Mouse (Mus musculus) kidney, embryonic 14.5 days (tissue): ENCODE measurements around the gene Tmpo. TPM values are rescaled to one million over a fixed set of nuclear protein-coding genes. Genes with fewer than 3 reads are reported as not detected.

Experiments
- ATAC-seq: fragments of 200-750 bp; cut with Nextera tagmentation; 2 replicates; pipeline ENCODE4 v1.8.0; 2017; ENCODE audit warnings: moderate number of reproducible peaks, mild to moderate bottlenecking, moderate TSS enrichment, moderate library complexity; ENCODE audit not compliant: low FRiP score, low TSS enrichment
- H3K27ac ChIP-seq: fragments of 300-500 bp; sonication (generic); 2 replicates; pipeline ENCODE4 v1.5.1; 2014; ENCODE audit warnings: low read depth, mild to moderate bottlenecking, low read length, moderate library complexity, mixed read lengths
- H3K27me3 ChIP-seq: fragments of 300-500 bp; sonication (generic); 2 replicates; pipeline ENCODE4 v1.6.1; 2014; ENCODE audit warnings: mild to moderate bottlenecking, low read length; ENCODE audit not compliant: control insufficient read depth, insufficient read depth
- H3K36me3 ChIP-seq: fragments of 300-500 bp; sonication (generic); 2 replicates; pipeline ENCODE4 v1.6.1; 2014; ENCODE audit warnings: low read length, mixed read lengths; ENCODE audit not compliant: control insufficient read depth, insufficient read depth
- H3K4me1 ChIP-seq: fragments of 300-500 bp; sonication (generic); 2 replicates; pipeline ENCODE4 v1.6.1; 2014; ENCODE audit warnings: low read length, mixed read lengths; ENCODE audit not compliant: control insufficient read depth, insufficient read depth
- H3K4me2 ChIP-seq: fragments of 300-500 bp; sonication (generic); replicated peaks from 2 replicates; pipeline ENCODE4 v1.6.1; 2014; ENCODE audit warnings: low read depth, mild to moderate bottlenecking, low read length
- H3K4me3 ChIP-seq: fragments of 300-500 bp; sonication (generic); 2 replicates; pipeline ENCODE4 v1.5.1; 2014; ENCODE audit warnings: mild to moderate bottlenecking, low read length
- H3K9ac ChIP-seq: fragments of 300-500 bp; sonication (generic); 2 replicates; pipeline ENCODE4 v1.6.1; 2014; ENCODE audit warnings: low read depth, mild to moderate bottlenecking, low read length, moderate library complexity
- H3K9me3 ChIP-seq: fragments of 300-500 bp; sonication (generic); 2 replicates; pipeline ENCODE4 v1.6.1; 2016; ENCODE audit warnings: low read length; ENCODE audit not compliant: control insufficient read depth
- WGBS: fragments of 180-500 bp; shearing (Covaris S2); extraction: QIAGEN DNeasy Blood & Tissue Kit; methylation state at CpG from one replicate; pipeline ENCODE4 v1.1.7; 2014; 5-methylcytosine and 5-hydroxymethylcytosine counted together
- polyA plus RNA-seq: library from polyadenylated mRNA; unstranded; fragments of >200 nt; fragmentation: Nextera tagmentation; extraction: Ambion mirVana; gene quantifications from 2 replicates; pipeline ENCODE4 v1.2.1, GENCODE M21; 2014

Tmpo gene
- polyA plus RNA-seq, 1 experiment from 2014 or later: 328 TPM

DNA sequence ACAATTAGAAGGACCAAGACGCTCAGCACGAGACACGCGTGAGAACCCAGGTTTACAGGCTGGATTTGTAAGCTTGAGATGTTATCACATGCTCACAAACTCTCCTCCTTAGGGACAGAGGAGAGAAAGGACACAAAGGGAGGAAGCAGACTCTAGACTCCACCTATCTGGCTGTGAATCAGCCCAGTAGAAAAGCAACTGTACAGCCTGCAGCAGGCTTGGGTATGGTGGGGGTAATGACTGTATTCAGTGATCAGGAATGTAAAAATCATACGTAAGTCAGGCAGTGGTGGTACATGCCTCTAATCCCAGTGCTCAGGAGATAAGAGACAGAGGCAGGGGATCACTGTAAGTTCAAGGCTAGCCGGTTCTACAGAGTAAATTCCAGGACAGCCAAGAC lies 24.8 kb downstream of the Tmpo start:
- Histone ChIP-seq H3K4me2 (no peak overlapping the region), H3K4me3 (no peak overlapping the region), H3K9ac (no peak overlapping the region), H3K36me3 (peaks cover 96% of the 10 kb centered on the region), H3K27me3 (no peaks in the 10 kb centered on the region), H3K27ac (no peak overlapping the region), H3K4me1 (no peaks in the 10 kb centered on the region), H3K9me3 (no peaks in the 10 kb centered on the region)
- 82% methylated on average over 6 of the region's 6 CpGs for WGBS
- peak; percentile 35; the same call in 1 of the 2 replicates for ATAC-seq

DNA sequence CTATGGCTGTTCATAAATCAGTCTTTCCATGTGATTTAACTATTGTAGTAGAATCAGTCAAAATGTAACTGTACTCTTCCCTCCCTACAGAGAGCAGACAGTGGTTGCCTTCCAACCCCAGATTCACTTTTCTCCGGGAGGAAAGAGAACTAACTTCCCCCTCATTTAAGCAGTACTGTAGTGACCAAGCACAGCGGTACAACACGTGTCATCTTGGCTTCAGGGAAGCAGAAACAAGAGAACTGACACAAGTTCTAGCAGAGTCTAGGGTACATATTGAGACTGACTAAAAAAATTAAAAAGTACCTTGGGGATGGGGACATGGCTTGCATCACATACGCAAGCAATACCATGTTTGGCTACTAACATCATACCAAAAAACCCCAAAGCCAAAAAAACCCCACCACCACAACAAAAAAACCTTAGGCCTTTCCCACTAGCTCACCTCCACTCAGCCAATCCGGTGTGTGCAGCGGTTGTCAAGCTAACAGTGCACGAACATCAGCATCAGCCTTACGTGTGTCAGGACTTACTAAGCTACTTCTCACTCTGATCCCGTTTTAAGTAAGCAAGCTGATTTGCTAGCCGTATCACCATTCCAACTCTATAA lies 27.1 kb downstream of the Tmpo start:
- H3K9ac ChIP-seq: no peak overlapping the region
- H3K27me3 ChIP-seq: no peaks in the 10 kb centered on the region
- H3K36me3 ChIP-seq: peaks cover 97% of the 10 kb centered on the region
- H3K4me1 ChIP-seq: no peaks in the 10 kb centered on the region
- no peaks in the 10 kb centered on the region for H3K9me3 ChIP-seq
- ATAC-seq: no peak
- no peak overlapping the region for H3K27ac ChIP-seq
- no peak overlapping the region for H3K4me3 ChIP-seq
- no peak overlapping the region for H3K4me2 ChIP-seq
- WGBS: 79% methylated on average over 10 of the region's 10 CpGs

DNA sequence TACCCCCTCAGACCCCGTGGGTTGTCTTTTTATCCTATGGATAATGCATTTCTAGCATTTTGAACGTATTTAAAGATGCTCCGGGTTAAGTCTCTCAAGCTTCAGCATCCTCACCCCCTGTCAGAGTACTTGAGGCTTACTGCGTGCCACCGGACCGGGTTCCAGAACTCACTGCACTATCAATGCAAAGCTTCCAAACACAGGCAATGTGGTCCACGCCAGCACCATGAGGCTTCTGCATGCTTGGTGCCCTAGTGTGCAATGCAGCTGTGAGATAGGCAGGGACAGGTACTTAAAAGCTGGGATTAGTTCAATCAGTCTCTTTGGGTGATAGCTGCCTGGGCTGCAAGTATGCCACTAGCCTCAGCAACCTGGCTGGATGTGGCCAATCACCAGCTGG lies 35.7 kb downstream of the Tmpo start:
- Histone ChIP-seq H3K27me3 (no peaks in the 10 kb centered on the region), H3K9me3 (no peaks in the 10 kb centered on the region), H3K36me3 (peaks cover 49% of the 10 kb centered on the region), H3K9ac (no peak overlapping the region), H3K4me2 (no peak overlapping the region), H3K4me3 (no peak overlapping the region), H3K4me1 (no peaks in the 10 kb centered on the region), H3K27ac (no peak overlapping the region)
- WGBS: 97% methylated on average over 7 of the region's 7 CpGs
- ATAC-seq: no peak

DNA sequence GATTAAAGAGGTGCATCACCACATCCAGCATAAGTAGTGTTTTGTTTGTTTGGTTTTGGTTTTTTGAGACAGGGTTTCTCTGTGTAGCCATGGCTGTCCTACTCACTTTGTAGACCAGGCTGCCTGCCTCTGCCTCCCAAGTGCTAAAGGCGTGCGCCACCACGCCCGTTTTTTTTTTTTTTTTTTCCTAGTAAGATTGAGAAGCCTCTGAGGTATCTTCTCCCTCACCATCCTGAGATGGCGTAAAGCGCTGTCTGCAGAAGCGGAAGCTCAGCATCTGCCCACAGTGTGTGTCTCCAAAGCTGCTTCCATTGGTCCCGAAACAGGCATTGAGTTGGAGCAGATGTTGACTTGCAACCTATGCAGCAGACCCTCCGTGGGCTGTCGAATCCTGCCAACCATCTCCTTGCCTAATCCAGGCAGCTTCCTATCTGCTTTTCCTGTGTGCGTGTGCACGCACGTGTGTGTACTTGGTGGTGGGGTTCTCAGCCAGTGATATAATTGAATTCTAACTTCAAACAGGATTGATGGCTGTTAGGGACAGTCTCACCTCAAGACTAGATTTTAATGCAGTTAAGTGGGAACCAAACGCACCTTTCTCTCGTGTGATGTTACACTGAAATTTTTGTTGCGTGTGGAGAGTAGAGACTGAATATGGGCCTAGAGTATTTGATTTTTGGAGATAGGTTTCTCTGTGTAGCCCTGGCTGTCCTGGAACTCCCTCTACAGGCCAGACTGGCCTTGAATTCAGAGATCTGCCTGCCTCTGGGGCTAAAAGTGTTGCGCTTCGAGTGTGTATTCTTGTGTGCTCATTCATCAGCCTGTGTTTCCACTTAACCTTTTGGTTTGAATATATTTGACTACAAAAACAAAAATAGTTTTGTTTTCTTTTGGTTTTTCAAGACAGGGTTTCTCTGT lies 37.5 kb downstream of the Tmpo start:
- no peak overlapping the region for H3K4me3 ChIP-seq
- no peaks in the 10 kb centered on the region for H3K27me3 ChIP-seq
- no peaks in the 10 kb centered on the region for H3K4me1 ChIP-seq
- no peaks in the 10 kb centered on the region for H3K9me3 ChIP-seq
- H3K4me2 ChIP-seq: no peak overlapping the region
- no peak for ATAC-seq
- H3K9ac ChIP-seq: no peak overlapping the region
- H3K36me3 ChIP-seq: peaks cover 30% of the 10 kb centered on the region
- 73% methylated on average over 18 of the region's 18 CpGs for WGBS
- H3K27ac ChIP-seq: no peak overlapping the region

DNA sequence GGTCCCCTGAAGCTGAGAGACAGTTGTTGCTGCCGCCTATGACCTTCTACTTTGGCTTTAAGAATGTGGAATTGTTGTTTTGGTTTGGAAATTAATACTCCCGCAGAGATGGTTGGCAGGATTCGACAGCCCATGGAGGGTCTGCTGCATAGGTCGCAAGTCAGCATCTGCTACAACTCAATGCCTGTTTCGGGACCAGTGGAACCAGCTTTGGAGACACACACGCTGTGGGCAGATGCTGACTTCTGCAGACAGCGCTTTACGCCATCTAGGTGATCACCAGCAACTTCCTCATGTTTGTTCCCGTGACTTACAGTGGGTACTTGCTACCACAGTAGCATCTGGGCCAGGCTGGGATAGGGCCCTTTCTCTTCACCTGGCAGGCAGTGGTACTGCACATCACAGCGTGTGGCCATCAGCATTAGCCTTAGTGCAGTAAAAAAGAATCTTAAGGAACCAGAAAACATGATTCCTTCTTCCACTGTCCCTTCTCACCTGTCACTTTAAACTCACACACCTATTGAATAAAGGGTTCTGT lies 38.4 kb downstream of the Tmpo start:
- no peaks in the 10 kb centered on the region for H3K4me1 ChIP-seq
- no peak overlapping the region for H3K27ac ChIP-seq
- H3K9me3 ChIP-seq: no peaks in the 10 kb centered on the region
- WGBS: 58% methylated on average over 10 of the region's 10 CpGs
- no peak overlapping the region for H3K4me2 ChIP-seq
- H3K4me3 ChIP-seq: no peak overlapping the region
- no peak for ATAC-seq
- no peaks in the 10 kb centered on the region for H3K27me3 ChIP-seq
- no peak overlapping the region for H3K9ac ChIP-seq
- H3K36me3 ChIP-seq: peaks cover 26% of the 10 kb centered on the region

GRCm38 (mm10) chr10:91141564-91141963 lies 39.6 kb downstream of the Tmpo start:
- Histone ChIP-seq H3K4me2 (no peak overlapping the region), H3K9ac (no peak overlapping the region), H3K27me3 (no peaks in the 10 kb centered on the region), H3K36me3 (peaks cover 16% of the 10 kb centered on the region), H3K27ac (no peak overlapping the region), H3K4me3 (no peak overlapping the region), H3K9me3 (no peaks in the 10 kb centered on the region), H3K4me1 (no peaks in the 10 kb centered on the region)
- ATAC-seq: no peak; the same call in 1 of the 2 replicates
- WGBS: 45% methylated on average over 2 of the region's 2 CpGs

- Histone ChIP-seq H3K27ac (no peak overlapping the region), H3K9me3 (no peaks in the 10 kb centered on the region), H3K27me3 (no peaks in the 10 kb centered on the region), H3K4me2 (no peak overlapping the region), H3K9ac (no peak overlapping the region), H3K4me1 (no peaks in the 10 kb centered on the region), H3K4me3 (no peak overlapping the region), H3K36me3 (no peaks in the 10 kb centered on the region)
- ATAC-seq: no peak
- WGBS: 90% methylated on average over 14 of the region's 14 CpGs
Observed at GRCm38 (mm10) chr10:91139148-91139766, 41.9 kb downstream of the Tmpo start.

- no peak overlapping the region for H3K4me2 ChIP-seq
- no peak for ATAC-seq
- H3K4me1 ChIP-seq: no peaks in the 10 kb centered on the region
- WGBS: 62% methylated on average over 3 of the region's 3 CpGs
- H3K4me3 ChIP-seq: no peak overlapping the region
- H3K27ac ChIP-seq: no peak overlapping the region
- H3K9me3 ChIP-seq: no peaks in the 10 kb centered on the region
- no peaks in the 10 kb centered on the region for H3K36me3 ChIP-seq
- no peaks in the 10 kb centered on the region for H3K27me3 ChIP-seq
- H3K9ac ChIP-seq: no peak overlapping the region
Observed at GRCm38 (mm10) chr10:91138317-91138716, 42.8 kb downstream of the Tmpo start.

- 78% methylated on average over 9 of the region's 9 CpGs for WGBS
- ATAC-seq: no peak
- no peak overlapping the region for H3K4me3 ChIP-seq
- H3K4me1 ChIP-seq: no peaks in the 10 kb centered on the region
- no peak overlapping the region for H3K4me2 ChIP-seq
- H3K36me3 ChIP-seq: no peaks in the 10 kb centered on the region
- no peak overlapping the region for H3K27ac ChIP-seq
- no peaks in the 10 kb centered on the region for H3K9me3 ChIP-seq
- no peak overlapping the region for H3K9ac ChIP-seq
- H3K27me3 ChIP-seq: no peaks in the 10 kb centered on the region
Observed at GRCm38 (mm10) chr10:91137400-91137799, 43.7 kb downstream of the Tmpo start.
